Mouse (Mus musculus): ENCODE measurements at regions not wholly inside any gene's neighbourhood (a gene's known extent, or its start where the extent isn't known, plus 50 kb on each side); places are given as distances from the start of the nearest gene placed in this dataset.
A peak's percentile ranks its signal among the peaks of the same experiment; 100 is the strongest.

DNA sequence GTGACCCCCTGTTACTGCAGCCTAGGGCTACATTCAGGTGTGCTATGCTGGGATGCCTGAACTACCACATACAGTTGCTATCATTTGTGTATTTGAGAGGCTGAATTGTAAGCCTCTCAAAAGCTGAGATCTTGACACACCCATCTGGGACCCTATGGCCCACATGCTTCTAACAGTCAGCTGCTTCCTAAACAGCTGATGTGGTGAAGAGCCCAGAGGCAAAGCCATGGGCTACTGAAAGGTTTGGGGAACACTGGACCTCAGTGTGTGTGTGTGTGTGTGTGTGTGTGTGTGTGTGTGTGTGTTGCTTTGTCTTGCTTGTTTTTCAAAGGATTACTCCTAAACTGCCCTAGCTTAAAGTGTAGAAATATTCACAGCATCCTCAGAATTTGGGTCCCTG, 75.0 kb downstream of the Lbh start:
- DNase-seq (ENCODE audit: low read depth) = no peak

GRCm38 (mm10) chr17:72993626-72994025, 75.5 kb downstream of the Lbh start:
- DNase-seq (ENCODE audit: low read depth) = no peak

GRCm38 (mm10) chr17:72996539-72996938, 78.4 kb downstream of the Lbh start:
- DNase-seq (ENCODE audit: low read depth) = peak; percentile 85

- DNase-seq (ENCODE audit: low read depth) = peak; percentile 58
These were observed 79.3 kb downstream of the Lbh start for GRCm38 (mm10) chr17:72997301-72997921.

- DNase-seq (ENCODE audit: low read depth) = peak; percentile 87
These were observed 87.0 kb downstream of the Lbh start for GRCm38 (mm10) chr17:73005100-73005499.

- DNase-seq (ENCODE audit: low read depth) = peak; percentile 84
These were observed 90.8 kb downstream of the Lbh start for GRCm38 (mm10) chr17:73008901-73009300.

DNA sequence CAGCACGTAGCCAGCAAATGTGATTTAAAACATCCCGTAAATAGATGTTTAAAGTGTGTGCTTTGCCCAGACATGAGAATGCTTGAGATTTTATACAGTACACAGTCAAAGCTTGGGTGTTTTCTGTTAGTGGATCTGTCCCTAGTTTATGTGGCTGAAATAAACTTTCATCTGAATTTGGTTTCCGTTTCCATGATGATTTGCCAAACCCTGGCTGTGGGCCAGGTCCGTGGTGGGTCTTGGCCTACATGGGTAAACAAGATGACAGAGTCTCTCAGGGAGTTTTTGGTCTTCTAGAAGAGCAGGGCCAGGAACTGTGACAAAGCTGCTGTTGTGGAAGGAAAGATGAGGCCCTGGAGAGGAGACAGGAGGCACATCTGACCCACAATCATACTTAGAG, 91.9 kb downstream of the Lbh start:
- DNase-seq (ENCODE audit: low read depth) = peak; percentile 82

- DNase-seq (ENCODE audit: low read depth) = no peak
These were observed 94.3 kb downstream of the Lbh start for GRCm38 (mm10) chr17:73012356-73012755.

DNA sequence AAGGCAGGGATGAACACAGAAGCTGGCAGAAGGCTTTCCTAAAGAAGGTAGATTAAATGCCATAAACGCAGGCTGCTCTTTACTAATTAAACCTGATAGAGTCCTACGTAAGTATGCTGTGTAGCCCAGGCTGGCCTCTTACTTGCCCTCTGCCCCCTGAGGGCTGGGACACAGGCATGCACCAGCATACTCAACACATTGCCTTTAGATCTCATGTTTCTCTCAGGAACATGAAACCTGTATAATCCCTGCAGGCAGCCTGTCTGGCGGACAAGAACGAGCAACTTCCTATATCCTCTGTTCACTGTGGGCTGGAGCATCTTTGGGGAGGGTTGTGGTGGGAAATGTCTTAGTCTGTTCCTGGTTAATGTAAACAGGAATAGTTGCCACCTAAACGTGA, 94.8 kb upstream of the Lclat1 start:
- no peak for DNase-seq (ENCODE audit: low read depth)

DNA sequence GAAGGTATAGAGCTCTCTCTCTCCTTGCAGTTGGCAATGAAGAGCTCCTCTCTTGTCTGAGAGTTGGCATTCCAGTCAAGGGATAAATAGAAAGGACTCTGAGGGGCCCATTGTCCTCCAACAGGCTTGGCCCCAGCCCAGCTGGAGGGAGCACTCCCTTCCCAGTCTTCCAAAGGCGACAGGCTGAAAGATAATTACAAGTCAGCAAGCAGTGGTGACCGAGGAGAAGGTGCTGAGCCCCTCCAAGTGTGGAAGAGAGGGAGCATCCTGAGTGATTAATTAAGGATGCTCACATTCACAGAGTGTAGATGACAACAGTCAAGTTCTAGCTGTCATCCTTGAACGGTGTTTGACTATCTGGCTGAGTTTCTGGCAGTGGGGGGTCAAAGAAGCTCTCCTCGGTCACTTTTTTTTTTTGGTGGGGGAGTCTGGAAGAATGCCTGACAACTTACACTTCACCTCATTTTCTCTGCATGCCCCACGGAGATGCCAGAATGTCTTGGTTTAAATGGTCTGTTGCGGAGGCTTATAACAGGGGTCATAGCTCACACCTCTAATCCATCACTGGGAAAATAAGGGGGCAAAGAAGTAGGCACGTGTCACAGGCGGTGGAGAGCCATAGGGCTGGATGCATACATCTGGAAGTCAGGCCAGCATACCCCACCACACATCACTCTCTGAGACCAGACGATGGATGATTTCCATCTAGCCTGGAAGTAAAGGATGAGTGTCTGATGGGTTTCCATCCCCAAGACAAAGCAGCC, 93.5 kb upstream of the Lclat1 start:
- DNase-seq (ENCODE audit: low read depth) = no peak

DNA sequence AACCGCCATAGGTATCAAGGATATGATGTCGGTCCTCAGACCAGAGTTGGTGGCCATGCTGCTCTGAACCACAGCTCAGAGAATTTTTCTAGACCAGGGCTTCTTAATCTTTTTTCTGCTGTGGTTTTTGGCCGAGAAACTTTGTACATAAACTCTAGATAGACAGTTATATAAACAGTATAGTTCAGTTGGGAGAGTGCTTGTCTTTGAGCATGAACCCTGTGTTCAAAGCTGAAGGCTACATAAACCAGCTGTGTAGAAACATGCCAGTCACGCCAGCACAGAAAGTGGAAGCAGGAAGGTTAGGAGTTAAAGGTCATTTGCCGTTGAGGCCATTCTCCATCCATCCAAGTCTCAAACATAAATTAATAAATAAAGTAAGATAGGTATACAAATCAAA, 90.6 kb upstream of the Lclat1 start:
- no peak for DNase-seq (ENCODE audit: low read depth)

GRCm38 (mm10) chr17:73022630-73023051, 85.1 kb upstream of the Lclat1 start:
- no peak for DNase-seq (ENCODE audit: low read depth)

DNA sequence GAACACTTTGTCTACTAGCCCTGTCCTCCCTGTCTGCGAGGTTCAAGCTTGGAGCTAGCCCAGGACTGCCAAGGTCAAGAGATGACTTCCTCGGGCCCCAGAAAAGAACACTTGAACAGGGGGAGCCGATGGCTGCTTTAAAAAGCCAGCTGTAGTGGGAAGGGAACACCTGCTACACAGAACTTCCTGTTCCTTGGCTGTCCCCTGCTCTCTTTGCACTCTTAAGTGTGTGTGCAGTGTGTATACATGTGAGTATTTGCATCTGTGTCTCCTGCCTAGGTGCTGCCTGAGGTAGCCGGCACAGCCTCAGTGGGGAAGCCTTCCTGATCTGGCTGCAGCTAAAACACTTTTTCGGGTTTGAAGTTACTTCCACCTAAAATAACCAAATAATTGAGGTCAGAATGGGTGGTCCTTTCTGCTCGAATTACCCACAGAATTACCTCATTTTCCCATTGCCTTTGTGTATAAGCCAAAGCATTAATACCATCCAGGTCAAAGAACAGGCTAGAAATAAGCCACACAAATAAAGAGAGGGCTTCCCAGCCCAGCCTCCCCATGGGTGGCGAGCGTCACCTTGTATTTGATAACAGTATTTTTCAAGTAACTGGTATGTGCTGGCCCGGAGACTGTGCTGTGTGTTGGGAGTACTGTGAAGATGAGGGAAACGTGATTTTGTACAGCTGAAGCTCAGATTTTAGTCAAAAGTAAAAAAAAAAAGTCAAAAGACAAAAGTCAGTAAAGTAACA, 84.2 kb upstream of the Lclat1 start:
- no peak for DNase-seq (ENCODE audit: low read depth)

DNA sequence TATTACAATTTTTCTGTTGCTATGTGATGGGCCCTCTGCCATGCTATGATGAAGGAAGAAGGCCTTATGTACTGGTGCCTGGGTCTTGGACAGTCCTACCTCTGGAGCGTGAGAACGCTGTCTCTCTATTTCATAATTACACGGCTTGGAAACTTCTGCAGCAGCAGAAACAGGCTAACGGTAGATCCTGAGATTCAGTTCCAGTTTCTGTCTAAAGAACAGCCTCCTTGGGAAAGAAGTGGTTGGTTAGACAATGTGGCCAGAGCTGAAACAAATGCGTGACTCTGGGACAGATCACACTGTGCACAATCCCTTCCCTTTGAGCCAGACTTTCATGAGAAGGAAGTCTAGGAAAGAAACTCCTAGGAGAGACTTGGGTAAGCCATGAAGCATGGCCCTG, 80.7 kb upstream of the Lclat1 start:
- DNase-seq (ENCODE audit: low read depth) = no peak

DNA sequence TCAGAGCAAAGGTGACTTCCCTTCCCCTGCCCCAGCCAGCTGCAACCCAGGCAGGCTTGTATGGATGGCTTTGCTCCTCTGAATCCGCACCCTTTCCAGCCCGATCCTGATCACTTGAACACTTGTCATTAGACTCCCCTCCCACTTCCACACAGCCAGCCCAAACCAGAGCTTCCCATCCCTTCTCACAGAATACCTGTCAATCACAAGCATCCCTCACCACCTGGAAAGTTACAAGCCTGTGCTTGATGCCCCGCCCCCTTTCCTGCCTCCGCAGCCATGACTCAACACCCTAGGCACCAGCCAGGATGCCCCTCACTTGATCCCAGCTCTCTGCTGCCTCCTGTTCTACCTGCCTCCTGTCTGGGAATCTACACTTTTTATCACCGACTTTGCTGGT, 76.0 kb upstream of the Lclat1 start:
- DNase-seq (ENCODE audit: low read depth) = peak; percentile 49

- peak; percentile 73 for DNase-seq (ENCODE audit: low read depth)
These were observed 75.5 kb upstream of the Lclat1 start for GRCm38 (mm10) chr17:73032326-73032725.

DNA sequence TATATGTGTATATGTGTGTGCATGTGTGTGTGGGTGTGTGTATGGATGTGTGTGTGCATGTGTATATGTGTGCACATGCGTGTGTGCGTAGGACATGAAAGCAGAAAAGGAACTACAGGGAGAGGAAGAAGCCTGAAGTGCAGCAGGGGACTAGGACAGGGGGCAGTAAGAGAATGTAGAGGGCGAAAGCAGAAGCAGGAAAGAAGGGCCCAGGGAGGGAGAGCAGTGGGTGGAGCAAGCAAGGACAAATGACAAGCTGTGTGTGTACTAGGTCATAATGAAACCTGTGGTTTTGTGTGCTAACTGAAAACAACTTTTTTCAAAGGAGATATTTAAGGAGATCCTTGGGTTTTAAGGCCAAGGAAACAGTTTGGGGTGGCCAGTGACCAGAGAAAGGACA, 73.4 kb upstream of the Lclat1 start:
- no peak for DNase-seq (ENCODE audit: low read depth)

DNA sequence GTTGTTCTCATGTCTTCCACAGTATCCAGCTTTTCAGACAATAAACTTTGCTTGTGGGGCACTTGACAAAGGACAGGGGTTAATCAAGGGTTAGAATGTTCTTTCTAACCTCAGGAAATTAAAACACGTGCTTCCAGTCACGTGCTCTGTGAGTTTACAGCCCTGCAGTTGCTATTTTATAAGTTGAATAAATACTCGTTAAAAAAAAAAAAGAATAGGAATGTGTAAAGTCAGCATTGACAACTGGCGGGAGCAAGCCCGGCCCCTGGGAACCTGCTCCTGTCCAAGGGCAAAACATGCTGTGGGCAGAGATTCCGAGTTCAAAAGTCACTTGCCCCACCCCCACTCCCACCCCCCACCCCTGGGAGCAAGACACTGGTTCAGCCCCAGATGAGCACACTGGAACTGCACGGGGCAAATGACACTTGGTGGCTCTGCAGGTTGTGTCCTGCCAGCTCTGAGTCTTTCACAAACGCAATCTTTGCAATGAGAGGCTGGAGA, 72.8 kb upstream of the Lclat1 start:
- no peak for DNase-seq (ENCODE audit: low read depth)

GRCm38 (mm10) chr17:73036845-73037244, 70.9 kb upstream of the Lclat1 start:
- no peak for DNase-seq (ENCODE audit: low read depth)

GRCm38 (mm10) chr17:73038586-73038985, 69.2 kb upstream of the Lclat1 start:
- peak; percentile 43 for DNase-seq (ENCODE audit: low read depth)

GRCm38 (mm10) chr17:73044918-73045580, 62.7 kb upstream of the Lclat1 start:
- no peak for DNase-seq (ENCODE audit: low read depth)

DNA sequence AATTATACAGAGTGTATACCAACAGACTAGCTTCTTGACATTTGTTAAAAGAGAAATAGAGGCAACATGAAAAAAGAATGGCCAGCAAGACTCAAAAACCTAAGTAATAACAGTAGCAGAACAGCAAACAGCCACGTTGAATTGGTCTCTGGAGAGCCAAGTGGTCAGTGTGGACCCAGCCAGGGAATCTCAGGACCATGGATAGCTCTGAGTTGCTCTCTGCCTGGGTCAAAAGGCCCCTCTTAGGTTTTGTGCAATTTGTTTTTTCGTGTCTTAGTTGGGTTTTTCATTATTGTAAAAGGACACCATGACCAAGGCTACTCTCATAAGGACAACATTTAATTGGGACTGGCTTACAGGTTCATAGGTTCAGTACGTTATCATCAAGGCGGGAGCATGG, 60.8 kb upstream of the Lclat1 start:
- DNase-seq (ENCODE audit: low read depth) = peak; percentile 18

Data from induced T-regulatory cell, adult 2 months (primary cell).